Mouse (Mus musculus): ENCODE measurements at regions not wholly inside any gene's neighbourhood (a gene's known extent, or its start where the extent isn't known, plus 50 kb on each side); places are given as distances from the start of the nearest gene placed in this dataset.
"Not testable (repeated sequence)": the region's sequence is repeated elsewhere in the genome, so short reads cannot be mapped to it uniquely, and the experiment has no call there.

GRCm38 (mm10) chr5:3141841-3142240 is 199.4 kb upstream of the Cdk6 start:
- DNase-seq; H3K27ac ChIP-seq (ENCODE audit: insufficient read depth, low read depth, low read length); H3K36me3 ChIP-seq (ENCODE audit: control insufficient read depth, insufficient read depth, low read length); H3K4me1 ChIP-seq (ENCODE audit: control insufficient read depth, insufficient read depth, low read length); H3K27me3 ChIP-seq (replicated peaks; ENCODE audit: control insufficient read depth, insufficient read depth, low read length); H3K4me3 ChIP-seq (ENCODE audit: insufficient read depth, low read depth, low read length): not testable (repeated sequence)
- 86% methylated on average over 11 of the region's 11 CpGs for whole genome bisulfite sequencing

DNA sequence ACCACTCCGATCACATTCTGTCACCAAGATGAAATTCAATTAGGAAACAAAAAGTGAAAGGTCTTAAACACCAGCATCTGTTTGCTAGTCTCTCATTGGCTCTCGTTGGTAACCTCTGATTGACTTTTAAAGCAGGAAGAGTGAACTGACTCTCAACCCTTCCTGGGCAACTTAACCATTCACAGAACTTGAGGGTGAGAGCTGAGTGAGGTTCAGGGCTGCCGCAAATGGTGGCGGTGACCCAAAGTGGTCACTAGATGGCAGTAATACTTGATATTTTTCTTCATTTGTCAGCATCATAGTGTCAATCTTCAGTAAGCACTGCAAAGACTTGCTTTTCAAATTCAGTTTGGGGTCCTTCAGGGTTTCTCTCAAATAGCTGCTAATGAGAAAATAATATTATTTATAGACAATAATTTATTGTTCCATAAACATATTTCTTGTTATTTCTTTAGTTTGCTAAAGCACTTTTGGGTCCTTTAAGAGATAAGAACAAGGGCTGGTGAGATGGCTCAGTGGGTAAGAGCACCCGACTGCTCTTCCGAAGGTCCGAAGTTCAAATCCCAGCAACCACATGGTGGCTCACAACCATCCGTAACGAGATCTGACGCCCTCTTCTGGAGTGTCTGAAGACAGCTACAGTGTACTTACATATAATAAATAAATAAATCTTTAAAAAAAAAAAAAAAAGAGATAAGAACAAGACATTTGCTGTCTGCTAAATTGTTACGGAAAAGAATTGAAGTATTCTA is 194.6 kb upstream of the Cdk6 start:
- H3K4me1 ChIP-seq (ENCODE audit: control insufficient read depth, insufficient read depth, low read length); H3K4me3 ChIP-seq (ENCODE audit: insufficient read depth, low read depth, low read length); H3K27ac ChIP-seq (ENCODE audit: insufficient read depth, low read depth, low read length); H3K36me3 ChIP-seq (ENCODE audit: control insufficient read depth, insufficient read depth, low read length); H3K27me3 ChIP-seq (replicated peaks; ENCODE audit: control insufficient read depth, insufficient read depth, low read length): not testable (repeated sequence)
- peak; percentile 43 for DNase-seq
- 24% methylated on average over 10 of the region's 11 CpGs for WGBS
- TF ChIP-seq CTCF (conservative IDR thresholded peaks at IDR 0.05; ENCODE audit: insufficient read depth, insufficient read length, low read depth, low read length), result peak; percentile 25; the same call in 1 of the 2 replicates

DNA sequence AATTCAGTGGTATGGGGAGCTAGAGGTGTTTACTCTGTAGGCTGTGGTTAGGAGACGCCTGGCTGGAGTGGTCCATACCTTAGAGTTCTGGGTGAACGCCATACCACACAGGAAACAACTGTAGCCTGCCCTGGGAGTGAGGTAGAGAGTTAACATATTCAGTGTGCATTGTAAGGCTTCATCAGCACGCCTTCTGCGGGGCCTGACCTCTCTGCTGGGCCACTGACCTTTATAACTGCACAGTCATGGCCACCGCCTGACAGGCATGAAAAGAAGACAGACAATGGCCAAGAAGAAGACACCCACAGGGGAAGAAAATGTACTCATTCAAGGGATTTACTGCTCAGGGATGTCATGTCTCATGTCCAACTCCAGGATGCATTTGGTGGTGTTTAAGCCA is 191.4 kb upstream of the Cdk6 start:
- WGBS, result 83% methylated on average over 5 of the region's 5 CpGs
- not testable (repeated sequence) for H3K4me3 ChIP-seq (ENCODE audit: insufficient read depth, low read depth, low read length); H3K4me1 ChIP-seq (ENCODE audit: control insufficient read depth, insufficient read depth, low read length); H3K27me3 ChIP-seq (replicated peaks; ENCODE audit: control insufficient read depth, insufficient read depth, low read length); H3K36me3 ChIP-seq (ENCODE audit: control insufficient read depth, insufficient read depth, low read length); DNase-seq; H3K27ac ChIP-seq (ENCODE audit: insufficient read depth, low read depth, low read length)

GRCm38 (mm10) chr5:3150766-3151165 is 190.5 kb upstream of the Cdk6 start:
- H3K27me3 ChIP-seq (replicated peaks; ENCODE audit: control insufficient read depth, insufficient read depth, low read length); H3K27ac ChIP-seq (ENCODE audit: insufficient read depth, low read depth, low read length); DNase-seq; H3K4me3 ChIP-seq (ENCODE audit: insufficient read depth, low read depth, low read length); H3K4me1 ChIP-seq (ENCODE audit: control insufficient read depth, insufficient read depth, low read length); H3K36me3 ChIP-seq (ENCODE audit: control insufficient read depth, insufficient read depth, low read length): not testable (repeated sequence)
- WGBS, result 65% methylated on average over 4 of the region's 4 CpGs

DNA sequence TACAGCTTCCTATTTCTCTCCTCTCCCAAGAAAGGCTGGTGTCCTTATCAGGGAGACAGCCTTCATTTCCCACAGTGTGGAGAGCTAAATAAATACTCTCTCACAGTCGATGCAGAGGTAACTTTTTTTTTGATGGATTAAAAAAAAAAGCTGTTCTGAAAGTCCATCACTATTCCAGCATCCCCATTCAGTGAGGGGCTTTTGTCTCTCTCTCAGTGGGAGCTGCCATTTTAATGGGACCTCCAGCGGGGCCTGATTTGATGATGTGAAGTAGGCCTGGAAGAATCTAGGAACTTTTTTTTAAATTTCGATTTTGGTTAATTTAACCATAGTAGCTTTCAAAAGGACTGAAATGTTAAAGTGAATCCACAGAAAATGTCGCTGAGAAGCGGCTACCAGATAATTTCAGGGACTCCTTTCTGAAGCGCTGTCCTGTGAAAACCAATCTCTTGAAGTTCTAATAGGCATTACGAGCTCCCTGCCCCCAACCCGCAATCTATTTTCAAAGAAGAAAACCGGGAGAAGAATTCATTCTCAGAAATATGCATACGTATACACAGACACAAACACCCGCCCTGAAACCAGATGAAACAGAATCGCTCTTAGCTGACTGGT is 189.6 kb upstream of the Cdk6 start:
- not testable (repeated sequence) for H3K27me3 ChIP-seq (replicated peaks; ENCODE audit: control insufficient read depth, insufficient read depth, low read length); H3K4me3 ChIP-seq (ENCODE audit: insufficient read depth, low read depth, low read length)

GRCm38 (mm10) chr5:3152149-3152865 is 189.0 kb upstream of the Cdk6 start:
- H3K27ac ChIP-seq (ENCODE audit: insufficient read depth, low read depth, low read length); H3K27me3 ChIP-seq (replicated peaks; ENCODE audit: control insufficient read depth, insufficient read depth, low read length); H3K4me1 ChIP-seq (ENCODE audit: control insufficient read depth, insufficient read depth, low read length); H3K36me3 ChIP-seq (ENCODE audit: control insufficient read depth, insufficient read depth, low read length): not testable (repeated sequence)
- 27% methylated on average over 26 of the region's 26 CpGs for WGBS
- H3K4me3 ChIP-seq (ENCODE audit: insufficient read depth, low read depth, low read length), result peak overlapping the region; percentile 1; the same call in 1 of the 2 replicates
- peak; percentile 2 for DNase-seq

More for the DNA sequence above, 189.6 kb upstream of the Cdk6 start:
- H3K4me1 ChIP-seq (ENCODE audit: control insufficient read depth, insufficient read depth, low read length); H3K27ac ChIP-seq (ENCODE audit: insufficient read depth, low read depth, low read length); H3K36me3 ChIP-seq (ENCODE audit: control insufficient read depth, insufficient read depth, low read length); DNase-seq: not testable (repeated sequence)
- 42% methylated on average over 12 of the region's 12 CpGs for WGBS

DNA sequence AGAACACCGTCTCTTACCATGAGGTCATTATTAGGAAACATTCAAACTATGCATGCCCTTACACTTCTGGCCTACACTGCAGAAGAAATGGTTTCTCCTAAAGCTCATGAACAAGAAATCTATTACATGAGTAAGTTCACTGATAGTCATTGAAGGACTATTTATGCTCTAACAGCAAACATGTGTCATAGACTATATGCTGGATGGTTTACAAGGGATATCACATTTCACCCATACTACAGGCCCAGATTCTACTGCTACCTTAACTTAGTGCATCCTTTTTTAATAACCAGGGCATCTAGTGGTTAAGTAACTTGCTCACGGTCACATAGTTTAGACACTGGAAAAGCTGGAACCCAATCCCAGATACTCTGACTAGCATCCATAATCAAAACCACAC is 175.8 kb upstream of the Cdk6 start:
- 87% methylated on average over 2 of the region's 2 CpGs for WGBS

DNA sequence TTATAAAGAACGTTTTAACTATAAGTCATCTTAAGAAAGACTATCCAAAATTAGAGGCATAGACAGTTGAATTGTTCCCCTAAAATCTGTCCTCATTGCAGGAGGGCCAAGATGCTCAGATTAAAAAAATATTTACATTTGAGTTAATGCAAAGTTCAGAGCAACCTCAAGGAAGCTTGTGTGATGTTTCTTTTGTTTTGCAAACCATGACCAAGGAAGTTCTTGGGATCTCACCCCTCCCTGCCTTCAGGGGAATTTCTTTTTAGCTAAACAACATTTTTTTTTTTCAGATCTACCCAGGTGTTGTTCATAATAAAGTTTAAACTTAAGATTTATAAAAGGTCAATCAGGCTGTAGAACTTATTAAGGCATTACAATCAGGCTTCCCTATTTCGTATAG is 174.8 kb upstream of the Cdk6 start:
- not testable (repeated sequence) for H3K36me3 ChIP-seq (ENCODE audit: control insufficient read depth, insufficient read depth, low read length); H3K27ac ChIP-seq (ENCODE audit: insufficient read depth, low read depth, low read length); H3K4me1 ChIP-seq (ENCODE audit: control insufficient read depth, insufficient read depth, low read length); H3K4me3 ChIP-seq (ENCODE audit: insufficient read depth, low read depth, low read length); H3K27me3 ChIP-seq (replicated peaks; ENCODE audit: control insufficient read depth, insufficient read depth, low read length); DNase-seq
- 71% methylated on average over 2 of the region's 2 CpGs for WGBS

More for the DNA sequence above, 175.8 kb upstream of the Cdk6 start:
- not testable (repeated sequence) for DNase-seq; H3K27me3 ChIP-seq (replicated peaks; ENCODE audit: control insufficient read depth, insufficient read depth, low read length); H3K4me1 ChIP-seq (ENCODE audit: control insufficient read depth, insufficient read depth, low read length); H3K27ac ChIP-seq (ENCODE audit: insufficient read depth, low read depth, low read length); H3K4me3 ChIP-seq (ENCODE audit: insufficient read depth, low read depth, low read length); H3K36me3 ChIP-seq (ENCODE audit: control insufficient read depth, insufficient read depth, low read length)

DNA sequence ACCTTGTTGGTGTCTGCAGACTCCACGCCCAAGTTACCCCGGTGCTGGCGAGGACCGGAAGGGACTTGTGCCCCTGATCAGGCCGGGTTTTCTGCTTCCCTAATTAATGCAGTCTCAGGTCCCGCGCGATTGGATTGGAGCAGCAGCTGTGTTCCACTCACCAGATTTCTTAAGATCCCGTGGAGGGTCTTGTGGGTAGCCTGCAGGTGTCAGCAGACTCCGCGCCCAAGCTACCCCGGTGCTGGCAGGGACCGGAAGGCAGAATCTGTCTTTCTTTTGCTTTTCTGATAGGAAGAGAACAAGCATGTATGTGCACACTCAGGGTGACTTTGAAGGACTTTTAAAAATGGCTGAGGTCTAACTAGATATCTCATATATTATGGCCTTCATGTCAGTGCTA is 147.7 kb upstream of the Cdk6 start:
- H3K4me3 ChIP-seq (ENCODE audit: insufficient read depth, low read depth, low read length); DNase-seq; H3K4me1 ChIP-seq (ENCODE audit: control insufficient read depth, insufficient read depth, low read length); H3K27ac ChIP-seq (ENCODE audit: insufficient read depth, low read depth, low read length); H3K36me3 ChIP-seq (ENCODE audit: control insufficient read depth, insufficient read depth, low read length); H3K27me3 ChIP-seq (replicated peaks; ENCODE audit: control insufficient read depth, insufficient read depth, low read length): not testable (repeated sequence)
- 78% methylated on average over 13 of the region's 13 CpGs for WGBS

Data from kidney, adult 2 months (tissue).